Mouse (Mus musculus) C2C12 (cell line): Measurements from ENCODE around the gene Spdye4b. TPM values are rescaled to one million over a fixed set of nuclear protein-coding genes. Genes with fewer than 3 reads are reported as not detected.

Source experiments
- H3K27me3 ChIP-seq: one replicate; pipeline ENCODE4 v1.6.1; 2011; ENCODE audit not compliant: control insufficient read depth, insufficient read depth, insufficient read length
- H3K36me3 ChIP-seq: one replicate; pipeline ENCODE4 v1.6.1; 2011; ENCODE audit not compliant: control insufficient read depth, insufficient read depth
- H3K4me3 ChIP-seq: one replicate; pipeline ENCODE4 v1.5.1; 2011; ENCODE audit warnings: mild to moderate bottlenecking, control low read depth; ENCODE audit not compliant: poor library complexity, insufficient read depth, severe bottlenecking
- H3K79me2 ChIP-seq: one replicate; pipeline ENCODE4 v1.6.1; 2011; ENCODE audit not compliant: control insufficient read depth, insufficient read depth
- H3K79me3 ChIP-seq: one replicate; pipeline ENCODE4 v1.6.1; 2011; ENCODE audit warnings: low read depth, control low read depth
- H3ac ChIP-seq: one replicate; pipeline ENCODE3; 2011; ENCODE audit warnings: low read depth; ENCODE audit not compliant: control insufficient read depth, insufficient read length
- CEBPB ChIP-seq: IDR thresholded peaks from one replicate; pipeline ENCODE4 v1.6.1; 2011; ENCODE audit warnings: low read depth, mild to moderate bottlenecking, control low read depth, moderate library complexity
- CTCF ChIP-seq: IDR thresholded peaks from one replicate; pipeline ENCODE4 v1.5.1; 2011; ENCODE audit not compliant: control insufficient read depth, insufficient read depth, insufficient read length
- FOSL1 ChIP-seq: IDR thresholded peaks from one replicate; pipeline ENCODE4 v1.8.0; 2011; ENCODE audit warnings: mild to moderate bottlenecking, low read length; ENCODE audit not compliant: poor library complexity, insufficient read depth, severe bottlenecking
- MAX ChIP-seq: IDR thresholded peaks from one replicate; pipeline ENCODE4 v1.6.1; 2011; ENCODE audit warnings: mild to moderate bottlenecking, control low read depth
- MYOD1 ChIP-seq: IDR thresholded peaks from one replicate; pipeline ENCODE4 v1.6.1; 2011; ENCODE audit warnings: low read depth; ENCODE audit not compliant: control insufficient read depth, insufficient read length
- MYOG ChIP-seq: IDR thresholded peaks from one replicate; pipeline ENCODE4 v1.6.1; 2011; ENCODE audit not compliant: control insufficient read depth, insufficient read length; ENCODE audit errors: extremely low read depth
- USF1 ChIP-seq: IDR thresholded peaks from one replicate; pipeline ENCODE4 v1.6.1; 2011; ENCODE audit warnings: low read depth, mild to moderate bottlenecking, control low read depth, moderate library complexity
- polyA plus RNA-seq: library from polyadenylated mRNA; unstranded; fragments of >200 nt; fragmentation: generic; extraction: Trizol; gene quantifications from one replicate; pipeline ENCODE4 v1.2.1, GENCODE M21; 2012; ENCODE audit warnings: missing spikeins

The Spdye4b gene
- polyA plus RNA-seq, 1 experiment, result not detected

- TF ChIP-seq CEBPB, result no peak
- no peaks in the 10 kb centered on the region for H3K36me3 ChIP-seq
- no peaks in the 10 kb centered on the region for H3K27me3 ChIP-seq
- no peak overlapping the region for H3K4me3 ChIP-seq
- no peak overlapping the region for H3ac ChIP-seq
- no peaks in the 10 kb centered on the region for H3K79me2 ChIP-seq
- H3K79me3 ChIP-seq, result no peaks in the 10 kb centered on the region
These were observed 32.2 kb upstream of the Spdye4b start for GRCm38 (mm10) chr5:143148661-143149060.

GRCm38 (mm10) chr5:143149536-143149935 is 31.3 kb upstream of the Spdye4b start:
- no peaks in the 10 kb centered on the region for H3K79me2 ChIP-seq
- TF ChIP-seq MAX (no peak), MYOD1 (no peak), FOSL1 (no peak), CTCF (no peak), CEBPB (no peak), USF1 (no peak), MYOG (no peak)
- H3K4me3 ChIP-seq, result no peak overlapping the region

GRCm38 (mm10) chr5:143150044-143150443 is 30.8 kb upstream of the Spdye4b start:
- no peak overlapping the region for H3K4me3 ChIP-seq
- H3K79me3 ChIP-seq, result no peaks in the 10 kb centered on the region
- H3K27me3 ChIP-seq, result no peaks in the 10 kb centered on the region
- H3K79me2 ChIP-seq, result no peaks in the 10 kb centered on the region
- no peaks in the 10 kb centered on the region for H3K36me3 ChIP-seq
- TF ChIP-seq CEBPB, result no peak
- TF ChIP-seq CTCF, result no peak
- TF ChIP-seq FOSL1, result no peak
- no peak for TF ChIP-seq USF1
- TF ChIP-seq MYOD1, result no peak
- no peak for TF ChIP-seq MAX
- TF ChIP-seq MYOG, result no peak
- no peak overlapping the region for H3ac ChIP-seq

More at GRCm38 (mm10) chr5:143149536-143149935, 31.3 kb upstream of the Spdye4b start:
- no peaks in the 10 kb centered on the region for H3K79me3 ChIP-seq
- no peaks in the 10 kb centered on the region for H3K36me3 ChIP-seq
- H3ac ChIP-seq, result no peak overlapping the region
- no peaks in the 10 kb centered on the region for H3K27me3 ChIP-seq

- Histone ChIP-seq H3K36me3 (no peaks in the 10 kb centered on the region), H3K4me3 (no peak overlapping the region), H3ac (no peak overlapping the region), H3K79me2 (no peaks in the 10 kb centered on the region), H3K79me3 (no peaks in the 10 kb centered on the region), H3K27me3 (peaks cover 10% of the 10 kb centered on the region)
- TF ChIP-seq CEBPB, result no peak
- TF ChIP-seq FOSL1, result no peak
- TF ChIP-seq USF1, result no peak
- TF ChIP-seq MYOG, result no peak
- TF ChIP-seq MYOD1, result no peak
- no peak for TF ChIP-seq MAX
- TF ChIP-seq CTCF, result no peak
These were observed 27.1 kb upstream of the Spdye4b start for GRCm38 (mm10) chr5:143153756-143154155.

- Histone ChIP-seq H3K27me3 (peaks cover 10% of the 10 kb centered on the region), H3ac (no peak overlapping the region), H3K79me3 (no peaks in the 10 kb centered on the region), H3K79me2 (no peaks in the 10 kb centered on the region), H3K36me3 (no peaks in the 10 kb centered on the region), H3K4me3 (no peak overlapping the region)
- TF ChIP-seq MYOD1 (no peak), FOSL1 (no peak), MAX (no peak), USF1 (no peak), CTCF (no peak), CEBPB (no peak), MYOG (no peak)
These were observed 25.3 kb upstream of the Spdye4b start for GRCm38 (mm10) chr5:143155534-143155933.

GRCm38 (mm10) chr5:143165508-143166070 is 15.2 kb upstream of the Spdye4b start:
- Histone ChIP-seq H3K79me2 (no peaks in the 10 kb centered on the region), H3K79me3 (no peaks in the 10 kb centered on the region), H3K27me3 (no peaks in the 10 kb centered on the region), H3ac (no peak overlapping the region), H3K36me3 (no peaks in the 10 kb centered on the region), H3K4me3 (no peak overlapping the region)
- TF ChIP-seq USF1, result no peak
- TF ChIP-seq MAX, result no peak
- no peak for TF ChIP-seq FOSL1
- no peak for TF ChIP-seq MYOD1
